Mouse (Mus musculus) liver, embryonic 13.5 days (tissue): ENCODE measurements around the gene Ebf1. TPM values are rescaled to one million over a fixed set of nuclear protein-coding genes. Genes with fewer than 3 reads are reported as not detected.
"Not testable (repeated sequence)": the region's sequence is repeated elsewhere in the genome, so short reads cannot be mapped to it uniquely, and the experiment has no call there.

Source experiments
- ATAC-seq: fragments of 200-750 bp; cut with Nextera tagmentation; 2 replicates; pipeline ENCODE4 v1.8.0; 2017; ENCODE audit warnings: low read depth, mild to moderate bottlenecking, moderate number of reproducible peaks, moderate library complexity
- DNase-seq: peaks from one replicate; pipeline ENCODE4 v3.0.0; 2022
- H3K27ac ChIP-seq: fragments of 300-500 bp; sonication (generic); 2 replicates; pipeline ENCODE4 v1.5.1; 2015; ENCODE audit warnings: moderate library complexity, mild to moderate bottlenecking, inconsistent platforms
- H3K27me3 ChIP-seq: fragments of 300-500 bp; sonication (generic); 2 replicates; pipeline ENCODE4 v1.6.1; 2015; ENCODE audit warnings: mild to moderate bottlenecking, inconsistent platforms
- H3K36me3 ChIP-seq: fragments of 300-500 bp; sonication (generic); 2 replicates; pipeline ENCODE4 v1.6.1; 2015; ENCODE audit warnings: mild to moderate bottlenecking, inconsistent platforms
- H3K4me1 ChIP-seq: fragments of 300-500 bp; sonication (generic); replicated peaks from 2 replicates; pipeline ENCODE4 v1.6.1; 2015; ENCODE audit warnings: inconsistent platforms
- H3K4me2 ChIP-seq: fragments of 300-500 bp; sonication (generic); 2 replicates; pipeline ENCODE4 v1.6.1; 2015; ENCODE audit warnings: inconsistent platforms, mild to moderate bottlenecking, moderate library complexity
- H3K4me3 ChIP-seq: fragments of 300-500 bp; sonication (generic); replicated peaks from 2 replicates; pipeline ENCODE4 v1.5.1; 2015; ENCODE audit warnings: mild to moderate bottlenecking, inconsistent platforms
- H3K9ac ChIP-seq: fragments of 300-500 bp; sonication (generic); 2 replicates; pipeline ENCODE4 v1.6.1; 2015; ENCODE audit warnings: mild to moderate bottlenecking, inconsistent platforms
- H3K9me3 ChIP-seq: fragments of 300-500 bp; sonication (generic); replicated peaks from 2 replicates; pipeline ENCODE4 v1.6.1; 2016; ENCODE audit warnings: inconsistent platforms
- WGBS: fragments of 180-500 bp; shearing (Covaris S2); methylation state at CpG from one replicate; pipeline ENCODE4 v1.1.7; 2015; ENCODE audit not compliant: insufficient replicate concordance; 5-methylcytosine and 5-hydroxymethylcytosine counted together
- polyA plus RNA-seq: library from polyadenylated mRNA; unstranded; fragments of >200 nt; fragmentation: Nextera tagmentation; extraction: Ambion mirVana; gene quantifications from 2 replicates; pipeline ENCODE4 v1.2.1, GENCODE M21; 2015

Ebf1 gene
- 0.24 and 0.31 TPM in 2 replicates for polyA plus RNA-seq

DNA sequence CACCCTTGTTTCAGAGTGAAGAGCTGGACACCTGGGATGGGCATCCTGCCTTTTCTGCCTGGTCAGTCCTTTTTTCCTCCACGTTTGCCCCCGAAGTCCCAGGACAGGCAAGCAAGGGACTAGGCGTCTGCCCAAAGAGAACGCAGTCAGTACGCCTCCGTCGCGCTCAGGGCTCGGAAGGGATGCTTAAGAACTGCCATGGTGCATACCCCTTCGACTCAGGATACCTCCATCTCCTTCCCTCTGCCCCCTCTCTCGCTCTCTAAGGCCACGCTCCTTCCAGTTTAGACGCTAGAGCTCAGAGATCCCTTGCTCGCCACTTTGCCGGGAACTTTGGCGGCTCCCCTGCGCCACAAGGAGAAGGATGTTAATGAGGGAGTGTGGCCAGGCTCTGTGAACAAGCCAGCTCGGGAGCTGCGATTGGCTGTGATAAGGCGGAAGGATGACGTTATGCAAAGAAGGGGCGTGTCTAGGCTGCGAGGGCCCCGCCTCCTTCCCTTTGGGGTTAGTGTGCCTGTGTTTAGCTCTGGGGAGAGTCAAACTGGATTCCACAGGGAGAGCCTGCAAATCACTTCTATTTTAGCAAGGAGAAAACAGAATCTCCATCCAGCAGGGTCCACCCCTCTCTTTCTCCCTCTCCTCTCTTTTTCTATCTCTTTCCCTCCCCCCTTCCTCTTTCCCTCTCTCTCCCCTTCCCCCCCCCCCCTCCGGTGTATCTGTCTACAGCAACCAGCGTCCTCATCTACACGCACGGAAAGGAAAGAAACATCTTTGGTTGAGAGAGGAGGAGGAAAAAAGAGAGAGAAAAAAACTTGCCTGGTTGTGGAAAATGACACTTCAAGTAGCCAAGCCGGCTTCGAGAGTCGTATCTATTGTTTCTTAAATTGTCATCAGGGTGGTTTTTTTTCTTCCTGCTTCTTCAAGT lies at the start of gene Ebf1:
TSS of gene Ebf1 (plus strand) at position 530 of the 925 bp plus-strand sequence.
- H3K4me3 ChIP-seq: peak within 1 kb of the TSS; percentile 49
- 1% methylated on average over 31 of the region's 31 CpGs for WGBS
- H3K4me1 ChIP-seq: peaks cover 14% of the 10 kb centered on the region
- no peaks in the 10 kb centered on the region for H3K36me3 ChIP-seq
- no peaks in the 10 kb centered on the region for H3K9me3 ChIP-seq
- peak within 1 kb of the TSS; percentile 61 for H3K4me2 ChIP-seq
- peaks cover 97% of the 10 kb centered on the region for H3K27me3 ChIP-seq
- DNase-seq (peak; percentile 76), ATAC-seq (peak; percentile 94)
- H3K9ac ChIP-seq: 0 out of 2 replicates have a peak within 1 kb of the TSS, but pooled peaks have one; percentile 22
- no peak within 1 kb of the TSS for H3K27ac ChIP-seq

DNA sequence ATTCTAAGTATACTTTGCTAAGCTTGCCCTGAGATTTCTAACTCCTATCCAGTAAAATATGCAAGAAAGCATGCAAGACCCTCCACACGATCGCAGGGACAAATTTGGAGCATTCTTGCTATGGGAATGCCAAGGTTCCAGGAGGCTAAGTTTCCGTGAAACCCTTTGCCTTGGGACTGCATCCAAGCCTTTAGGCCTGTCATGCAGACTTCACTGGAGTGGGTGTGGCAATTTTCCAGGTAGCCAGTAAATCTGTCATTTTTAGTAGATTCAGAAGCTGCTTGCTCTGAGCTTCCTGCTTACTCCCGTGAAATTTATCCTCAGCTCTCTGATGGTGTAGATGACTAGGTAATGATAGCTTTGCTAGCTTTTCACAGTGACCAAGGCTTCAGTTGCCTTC lies 46.8 kb upstream of the Ebf1 start:
- 87% methylated on average over 4 of the region's 4 CpGs for WGBS
- DNase-seq, ATAC-seq: not testable (repeated sequence)

DNA sequence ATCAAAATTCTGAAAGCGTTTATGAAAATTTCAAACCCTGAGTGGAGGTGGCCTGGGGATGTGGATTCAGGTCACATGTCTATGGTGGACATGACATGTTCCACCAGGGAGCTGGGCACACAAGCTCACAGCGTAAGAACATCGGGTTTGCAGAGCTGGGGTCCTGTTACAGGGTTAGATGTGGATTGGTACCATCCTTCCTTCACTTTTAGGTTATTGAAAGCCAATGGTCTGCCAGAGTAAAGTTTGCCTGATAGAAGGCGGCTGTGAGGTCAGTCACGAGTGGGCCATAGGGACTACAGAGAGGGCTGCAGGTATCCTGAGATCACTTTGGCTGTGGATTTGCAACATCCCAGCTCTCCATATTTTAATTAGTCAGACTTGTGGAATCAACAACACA lies 44.3 kb upstream of the Ebf1 start:
- no peaks in the 10 kb centered on the region for H3K4me1 ChIP-seq
- H3K4me3 ChIP-seq: no peak overlapping the region
- H3K9me3 ChIP-seq: no peaks in the 10 kb centered on the region
- ATAC-seq (no peak), DNase-seq (no peak)
- 88% methylated on average over 5 of the region's 5 CpGs for WGBS
- no peaks in the 10 kb centered on the region for H3K27me3 ChIP-seq
- no peak overlapping the region for H3K9ac ChIP-seq
- peaks cover 8% of the 10 kb centered on the region for H3K36me3 ChIP-seq
- no peak overlapping the region for H3K27ac ChIP-seq
- no peak overlapping the region for H3K4me2 ChIP-seq

More for the DNA sequence above, 46.8 kb upstream of the Ebf1 start:
- H3K4me1 ChIP-seq, H3K9me3 ChIP-seq, H3K27ac ChIP-seq, H3K4me2 ChIP-seq, H3K9ac ChIP-seq, H3K27me3 ChIP-seq, H3K4me3 ChIP-seq: not testable (repeated sequence)
- H3K36me3 ChIP-seq: peaks cover 32% of the 10 kb centered on the region

DNA sequence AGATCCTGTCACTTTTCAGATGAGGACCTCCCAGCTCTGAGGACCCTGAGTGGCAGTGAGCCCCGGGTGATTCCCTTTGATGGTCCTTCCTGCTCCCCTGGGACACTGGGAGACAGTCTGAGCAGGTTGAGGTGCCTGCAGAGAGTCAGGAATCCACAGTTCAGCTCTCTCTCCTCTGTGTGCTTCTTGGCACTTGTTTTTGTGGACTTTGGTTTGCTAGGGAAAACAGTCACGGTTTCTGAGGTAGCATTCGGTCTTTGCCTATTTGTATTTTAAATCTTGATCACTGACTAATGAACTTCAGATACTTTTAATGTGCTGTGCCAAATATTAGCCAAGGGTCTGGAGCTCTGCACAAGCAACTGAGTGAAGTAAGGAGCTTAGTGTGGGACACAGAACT lies 43.7 kb upstream of the Ebf1 start:
- Histone ChIP-seq H3K27ac (no peak overlapping the region), H3K9me3 (no peaks in the 10 kb centered on the region), H3K4me2 (no peak overlapping the region), H3K9ac (no peak overlapping the region), H3K4me1 (no peaks in the 10 kb centered on the region), H3K4me3 (no peak overlapping the region), H3K27me3 (no peaks in the 10 kb centered on the region), H3K36me3 (peaks cover 7% of the 10 kb centered on the region)
- DNase-seq: no peak
- 78% methylated on average over 3 of the region's 3 CpGs for WGBS
- ATAC-seq: no peak

DNA sequence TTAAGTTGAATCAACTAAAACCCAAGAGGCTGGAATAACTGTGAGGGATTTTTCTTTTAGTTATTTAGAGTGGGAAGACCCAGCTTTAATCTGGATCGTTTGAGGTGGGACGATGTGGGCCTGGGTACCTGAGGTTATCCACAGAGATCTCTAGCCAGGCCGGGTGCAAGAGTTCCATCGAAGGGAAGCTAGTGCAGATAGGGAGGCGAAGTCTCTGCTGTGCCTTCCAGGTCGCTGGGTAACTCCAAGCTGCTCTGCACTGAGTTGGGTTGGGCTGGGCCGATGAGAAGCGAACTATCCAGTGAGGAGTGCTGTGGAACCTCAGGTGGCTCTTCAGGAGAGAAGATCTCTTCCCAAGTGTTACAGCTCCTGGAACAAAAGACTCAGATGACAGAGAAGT lies 42.7 kb upstream of the Ebf1 start:
- H3K4me1 ChIP-seq: no peaks in the 10 kb centered on the region
- ATAC-seq (no peak), DNase-seq (no peak)
- no peak overlapping the region for H3K4me3 ChIP-seq
- H3K36me3 ChIP-seq: peaks cover 5% of the 10 kb centered on the region
- H3K9ac ChIP-seq: no peak overlapping the region
- no peak overlapping the region for H3K27ac ChIP-seq
- H3K9me3 ChIP-seq: no peaks in the 10 kb centered on the region
- H3K4me2 ChIP-seq: no peak overlapping the region
- no peaks in the 10 kb centered on the region for H3K27me3 ChIP-seq
- 82% methylated on average over 8 of the region's 8 CpGs for WGBS

DNA sequence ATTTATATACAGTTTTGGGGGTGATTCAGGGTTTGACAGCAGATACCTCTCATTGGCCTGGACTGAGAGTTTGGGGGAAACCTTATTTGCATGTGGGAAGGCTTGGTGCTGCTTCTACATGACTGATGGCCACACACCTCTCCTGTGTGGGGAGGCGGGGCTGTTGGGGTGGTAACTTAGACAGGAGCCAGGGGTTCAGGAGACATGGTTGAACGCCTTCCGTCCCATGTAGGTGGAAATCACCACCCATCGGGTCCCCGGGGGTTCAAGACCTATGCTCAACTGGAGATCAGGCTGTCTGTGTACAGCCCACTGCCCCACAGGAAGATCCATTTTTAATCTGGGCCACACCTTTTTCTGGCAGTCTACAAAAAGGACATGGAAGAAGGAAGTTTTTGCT lies 42.3 kb upstream of the Ebf1 start:
- no peak overlapping the region for H3K9ac ChIP-seq
- H3K36me3 ChIP-seq: peaks cover under 1% of the 10 kb centered on the region; the same call in 1 of the 2 replicates
- H3K4me3 ChIP-seq: no peak overlapping the region
- no peak overlapping the region for H3K27ac ChIP-seq
- H3K27me3 ChIP-seq: no peaks in the 10 kb centered on the region
- no peak overlapping the region for H3K4me2 ChIP-seq
- no peaks in the 10 kb centered on the region for H3K9me3 ChIP-seq
- DNase-seq: no peak
- H3K4me1 ChIP-seq: no peaks in the 10 kb centered on the region
- WGBS: 82% methylated on average over 5 of the region's 5 CpGs
- ATAC-seq: no peak

- Histone ChIP-seq H3K4me3 (no peak overlapping the region), H3K9me3 (no peaks in the 10 kb centered on the region), H3K27ac (no peak overlapping the region), H3K4me2 (no peak overlapping the region), H3K9ac (no peak overlapping the region), H3K27me3 (no peaks in the 10 kb centered on the region), H3K4me1 (peaks cover 10% of the 10 kb centered on the region), H3K36me3 (no peaks in the 10 kb centered on the region)
- ATAC-seq (no peak), DNase-seq (no peak)
- WGBS: 73% methylated on average over 9 of the region's 9 CpGs
These were observed 39.2 kb upstream of the Ebf1 start for GRCm38 (mm10) chr11:44577911-44578310.

DNA sequence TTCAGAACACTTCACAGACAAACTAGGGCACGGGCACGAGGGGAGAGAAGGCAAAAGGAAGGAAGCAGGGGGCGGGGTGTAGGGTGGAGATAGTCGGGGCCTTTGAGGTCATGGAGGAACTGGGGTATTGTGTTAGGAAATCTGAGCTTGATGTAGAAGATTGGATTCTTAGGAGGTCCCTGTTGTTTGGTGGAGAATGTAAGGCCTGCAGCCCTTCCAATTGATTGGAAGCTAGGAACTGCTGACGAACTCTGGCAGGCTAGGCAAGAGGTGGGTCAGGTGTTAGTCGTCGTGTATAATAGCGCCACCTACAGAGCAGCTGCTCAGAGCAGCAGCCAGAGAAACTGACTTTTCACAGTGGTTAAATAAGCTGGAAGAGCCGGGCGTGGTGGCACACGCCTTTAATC lies 35.8 kb upstream of the Ebf1 start:
- ATAC-seq: peak; percentile 58; the same call in 1 of the 2 replicates
- H3K27ac ChIP-seq: no peak overlapping the region

GRCm38 (mm10) chr11:44586047-44586696 lies 30.9 kb upstream of the Ebf1 start:
- Histone ChIP-seq H3K4me1 (peaks cover 4% of the 10 kb centered on the region), H3K9me3 (no peaks in the 10 kb centered on the region), H3K4me3 (no peak overlapping the region), H3K27me3 (no peaks in the 10 kb centered on the region), H3K4me2 (no peak overlapping the region), H3K36me3 (no peaks in the 10 kb centered on the region), H3K9ac (no peak overlapping the region), H3K27ac (no peak overlapping the region)
- ATAC-seq (no peak), DNase-seq (peak; percentile 24)
- 13% methylated on average over 3 of the region's 3 CpGs for WGBS

More for the DNA sequence above, 35.8 kb upstream of the Ebf1 start:
- H3K9me3 ChIP-seq: no peaks in the 10 kb centered on the region
- H3K36me3 ChIP-seq: no peaks in the 10 kb centered on the region
- H3K4me3 ChIP-seq: no peak overlapping the region
- DNase-seq: peak; percentile 15
- 6% methylated on average over 11 of the region's 11 CpGs for WGBS
- H3K4me2 ChIP-seq: peak overlapping the region; percentile 35
- H3K27me3 ChIP-seq: no peaks in the 10 kb centered on the region
- peaks cover 10% of the 10 kb centered on the region for H3K4me1 ChIP-seq
- H3K9ac ChIP-seq: no peak overlapping the region

- DNase-seq: no peak
- no peak overlapping the region for H3K4me2 ChIP-seq
- H3K27me3 ChIP-seq: no peaks in the 10 kb centered on the region
- H3K9ac ChIP-seq: no peak overlapping the region
- ATAC-seq: no peak
- H3K4me3 ChIP-seq: no peak overlapping the region
- H3K9me3 ChIP-seq: no peaks in the 10 kb centered on the region
- WGBS: 76% methylated on average over 6 of the region's 6 CpGs
- H3K27ac ChIP-seq: no peak overlapping the region
- H3K4me1 ChIP-seq: no peaks in the 10 kb centered on the region
- H3K36me3 ChIP-seq: no peaks in the 10 kb centered on the region
These were observed 24.1 kb upstream of the Ebf1 start for GRCm38 (mm10) chr11:44593016-44593415.

- 72% methylated on average over 3 of the region's 3 CpGs for WGBS
- H3K9me3 ChIP-seq: no peaks in the 10 kb centered on the region
- no peaks in the 10 kb centered on the region for H3K4me1 ChIP-seq
- H3K27ac ChIP-seq: no peak overlapping the region
- no peaks in the 10 kb centered on the region for H3K27me3 ChIP-seq
- DNase-seq (no peak), ATAC-seq (no peak)
- H3K36me3 ChIP-seq: no peaks in the 10 kb centered on the region
- no peak overlapping the region for H3K9ac ChIP-seq
- no peak overlapping the region for H3K4me2 ChIP-seq
- H3K4me3 ChIP-seq: no peak overlapping the region
These were observed 22.3 kb upstream of the Ebf1 start for GRCm38 (mm10) chr11:44594768-44595167.
